Mouse (Mus musculus): ENCODE measurements at regions not wholly inside any gene's neighbourhood (a gene's known extent, or its start where the extent isn't known, plus 50 kb on each side); places are given as distances from the start of the nearest gene placed in this dataset.

DNA sequence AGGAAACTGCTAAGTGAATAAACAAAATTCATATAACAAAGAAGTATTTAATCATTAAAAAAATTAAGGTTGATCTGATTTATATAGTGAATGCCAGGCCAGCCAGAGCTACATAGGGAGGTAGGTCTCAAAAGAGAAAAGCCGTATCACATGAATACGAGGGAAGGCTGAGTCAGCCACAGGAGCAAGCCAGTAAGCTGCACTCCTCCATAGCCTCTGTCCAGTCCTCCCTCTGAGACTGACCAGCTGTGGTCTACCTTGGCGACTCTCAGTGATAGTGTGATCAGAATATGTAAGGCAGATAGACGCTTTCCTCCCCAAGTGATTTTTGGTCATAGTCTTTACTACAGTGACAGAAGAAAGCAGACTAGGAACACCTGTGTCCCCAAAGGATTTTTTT lies 625.4 kb upstream of the Adam5 start:
- TF ChIP-seq CTCF (IDR thresholded peaks at IDR 0.05; ENCODE audit: low read depth) (no peak), EP300 (IDR thresholded peaks at IDR 0.05; ENCODE audit: low read depth) (no peak)

Data from liver, postnatal 0 days (tissue).